Mouse (Mus musculus) lung, embryonic 14.5 days (tissue): ENCODE data around the gene Pde4d. TPM values are rescaled to one million over a fixed set of nuclear protein-coding genes. Genes with fewer than 3 reads are reported as not detected.

Experiments
- ATAC-seq: fragments of 200-750 bp; cut with Nextera tagmentation; 2 replicates; pipeline ENCODE4 v1.8.0; 2017; ENCODE audit warnings: mild to moderate bottlenecking, moderate TSS enrichment, moderate library complexity; ENCODE audit not compliant: insufficient read depth
- DNase-seq: peaks from one replicate; pipeline ENCODE4 v3.0.0-alpha.2; 2015
- H3K27ac ChIP-seq: fragments of 300-500 bp; sonication (generic); 2 replicates; pipeline ENCODE4 v1.5.1; 2014; ENCODE audit warnings: low read depth, mild to moderate bottlenecking, moderate library complexity
- H3K27me3 ChIP-seq: fragments of 300-500 bp; sonication (generic); 2 replicates; pipeline ENCODE4 v1.6.1; 2014; ENCODE audit warnings: low read length, control low read depth; ENCODE audit not compliant: insufficient read depth
- H3K36me3 ChIP-seq: fragments of 300-500 bp; sonication (generic); 2 replicates; pipeline ENCODE4 v1.6.1; 2014; ENCODE audit warnings: control low read depth; ENCODE audit not compliant: insufficient read depth
- H3K4me1 ChIP-seq: fragments of 300-500 bp; sonication (generic); 2 replicates; pipeline ENCODE4 v1.6.1; 2014; ENCODE audit warnings: antibody characterized with exemption, control low read depth; ENCODE audit not compliant: insufficient read depth
- H3K4me2 ChIP-seq: fragments of 300-500 bp; sonication (generic); 2 replicates; pipeline ENCODE4 v1.6.1; 2014; ENCODE audit warnings: mild to moderate bottlenecking
- H3K4me3 ChIP-seq: fragments of 300-500 bp; sonication (generic); 2 replicates; pipeline ENCODE4 v1.5.1; 2014; ENCODE audit warnings: low read depth, low read length
- H3K9ac ChIP-seq: fragments of 300-500 bp; sonication (generic); 2 replicates; pipeline ENCODE4 v1.6.1; 2014
- H3K9me3 ChIP-seq: fragments of 300-500 bp; sonication (generic); 2 replicates; pipeline ENCODE4 v1.6.1; 2016; ENCODE audit warnings: low read depth, low read length, control low read depth
- CTCF ChIP-seq: IDR thresholded peaks from 2 replicates; pipeline ENCODE4 v1.5.1; 2016; ENCODE audit warnings: antibody characterized with exemption, low read depth
- WGBS: fragments of 180-500 bp; shearing (Covaris S2); extraction: QIAGEN DNeasy Blood & Tissue Kit; methylation state at CpG from one replicate; pipeline ENCODE4 v1.1.7; 2014; 5-methylcytosine and 5-hydroxymethylcytosine counted together
- polyA plus RNA-seq: library from polyadenylated mRNA; unstranded; fragments of >200 nt; fragmentation: Nextera tagmentation; extraction: Ambion mirVana; gene quantifications from 2 replicates; pipeline ENCODE4 v1.2.1, GENCODE M21; 2014

Pde4d gene
- polyA plus RNA-seq, 1 experiment from 2014 or later = 16.2 TPM

DNA sequence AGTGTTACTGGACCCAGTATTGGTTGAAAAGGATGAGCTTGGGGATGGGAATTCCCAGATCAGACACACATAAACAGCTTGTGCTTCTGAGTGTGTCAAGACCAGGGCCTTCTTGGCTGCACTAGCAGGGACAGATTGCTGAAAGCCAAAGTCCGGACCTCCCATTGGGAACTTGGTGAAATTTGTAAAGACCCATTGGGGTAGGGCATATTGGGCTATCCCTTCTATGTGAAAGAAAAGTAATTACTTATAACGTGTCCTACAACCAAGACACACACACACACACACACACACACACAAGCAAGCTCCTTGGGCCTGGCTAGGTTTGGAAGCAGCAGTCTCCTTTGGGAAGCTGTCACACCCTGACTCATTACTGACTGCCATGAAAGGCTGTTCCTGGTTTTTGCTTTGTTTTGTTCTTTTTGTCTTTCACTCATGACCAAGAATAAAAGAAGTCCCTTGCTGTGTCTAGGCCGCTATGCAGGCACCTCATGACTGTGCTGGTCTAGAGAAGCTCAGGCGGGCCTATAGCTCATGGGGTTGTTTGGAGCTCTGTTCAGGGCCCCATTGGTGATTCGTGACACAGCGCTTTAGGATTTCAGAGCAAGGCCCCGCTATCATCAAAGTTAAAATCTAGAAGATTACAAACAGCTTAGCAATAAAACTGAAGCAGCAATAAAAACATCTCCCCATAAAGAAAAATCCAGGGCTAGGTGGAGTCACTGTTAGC is 1495.2 kb downstream of the Pde4d start:
- H3K4me2 ChIP-seq = no peak overlapping the region
- no peaks in the 10 kb centered on the region for H3K9me3 ChIP-seq
- no peak overlapping the region for H3K4me3 ChIP-seq
- no peak overlapping the region for H3K27ac ChIP-seq
- 93% methylated on average over 7 of the region's 7 CpGs for WGBS
- H3K27me3 ChIP-seq = no peaks in the 10 kb centered on the region
- DNase-seq (no peak), ATAC-seq (no peak)
- no peaks in the 10 kb centered on the region for H3K4me1 ChIP-seq
- H3K9ac ChIP-seq = no peak overlapping the region
- peaks cover 24% of the 10 kb centered on the region; the same call in 1 of the 2 replicates for H3K36me3 ChIP-seq
- no peak for TF ChIP-seq CTCF

GRCm38 (mm10) chr13:109951466-109951865 is 1501.7 kb downstream of the Pde4d start:
- no peaks in the 10 kb centered on the region for H3K4me1 ChIP-seq
- no peak for ATAC-seq
- no peak overlapping the region for H3K27ac ChIP-seq
- H3K4me3 ChIP-seq = no peak overlapping the region
- no peaks in the 10 kb centered on the region for H3K9me3 ChIP-seq
- no peak overlapping the region for H3K9ac ChIP-seq
- DNase-seq = peak; percentile 43
- peaks cover 46% of the 10 kb centered on the region for H3K36me3 ChIP-seq
- no peak for TF ChIP-seq CTCF
- H3K27me3 ChIP-seq = no peaks in the 10 kb centered on the region
- H3K4me2 ChIP-seq = no peak overlapping the region
- WGBS = 46% methylated on average over 14 of the region's 14 CpGs

GRCm38 (mm10) chr13:109954189-109954588 is 1504.4 kb downstream of the Pde4d start:
- TF ChIP-seq CTCF = no peak
- no peak overlapping the region for H3K4me2 ChIP-seq
- no peaks in the 10 kb centered on the region for H3K27me3 ChIP-seq
- DNase-seq (no peak), ATAC-seq (no peak)
- no peak overlapping the region for H3K9ac ChIP-seq
- no peaks in the 10 kb centered on the region for H3K9me3 ChIP-seq
- H3K27ac ChIP-seq = no peak overlapping the region
- H3K4me1 ChIP-seq = no peaks in the 10 kb centered on the region
- H3K4me3 ChIP-seq = no peak overlapping the region
- H3K36me3 ChIP-seq = peaks cover 29% of the 10 kb centered on the region
- WGBS = 91% methylated on average over 8 of the region's 8 CpGs

- peak; percentile 14 for DNase-seq
- WGBS = 43% methylated on average over 4 of the region's 4 CpGs
- H3K4me2 ChIP-seq = no peak overlapping the region
- H3K27me3 ChIP-seq = no peaks in the 10 kb centered on the region
- no peaks in the 10 kb centered on the region for H3K4me1 ChIP-seq
- ATAC-seq = no peak
- no peak for TF ChIP-seq CTCF
- H3K9ac ChIP-seq = no peak overlapping the region
- no peak overlapping the region for H3K4me3 ChIP-seq
- H3K27ac ChIP-seq = no peak overlapping the region
- peaks cover 1% of the 10 kb centered on the region; the same call in 1 of the 2 replicates for H3K36me3 ChIP-seq
- no peaks in the 10 kb centered on the region for H3K9me3 ChIP-seq
Observed at GRCm38 (mm10) chr13:109957953-109958352, 1508.2 kb downstream of the Pde4d start.

DNA sequence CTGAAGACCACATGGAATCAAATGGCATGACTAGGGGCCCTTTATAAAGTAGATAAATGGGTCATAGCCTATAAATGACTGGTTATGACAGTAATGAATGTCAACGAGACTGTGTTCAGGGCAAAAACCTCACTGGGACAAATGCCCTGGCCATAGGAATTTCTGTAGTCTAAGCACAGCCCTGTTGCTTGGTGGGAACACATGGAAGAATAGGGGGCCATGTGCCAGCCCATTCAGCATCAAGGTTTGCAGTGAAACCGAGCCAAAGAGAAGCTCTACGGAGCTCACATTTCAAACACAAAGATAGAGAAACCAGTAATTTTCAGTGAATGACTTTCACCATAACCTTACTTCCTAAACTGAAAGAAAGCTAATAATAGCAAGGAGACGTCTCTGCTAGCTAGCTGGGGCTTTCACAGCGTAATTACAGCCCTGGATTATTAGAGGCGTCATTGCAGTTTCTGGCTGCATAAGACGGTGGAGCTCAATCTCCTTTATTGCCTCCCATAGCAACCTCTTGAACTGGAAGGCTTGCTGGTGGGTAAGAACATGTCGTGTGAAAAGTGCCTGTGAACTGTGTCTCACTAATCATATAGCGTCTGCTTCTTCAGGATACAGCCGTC is 1533.2 kb downstream of the Pde4d start:
- Histone ChIP-seq H3K9me3 (no peaks in the 10 kb centered on the region), H3K27ac (no peak overlapping the region), H3K36me3 (no peaks in the 10 kb centered on the region), H3K4me2 (no peak overlapping the region), H3K4me3 (no peak overlapping the region), H3K27me3 (no peaks in the 10 kb centered on the region), H3K4me1 (no peaks in the 10 kb centered on the region), H3K9ac (no peak overlapping the region)
- 71% methylated on average over 10 of the region's 10 CpGs for WGBS
- TF ChIP-seq CTCF = no peak
- no peak for ATAC-seq
- no peak for DNase-seq

DNA sequence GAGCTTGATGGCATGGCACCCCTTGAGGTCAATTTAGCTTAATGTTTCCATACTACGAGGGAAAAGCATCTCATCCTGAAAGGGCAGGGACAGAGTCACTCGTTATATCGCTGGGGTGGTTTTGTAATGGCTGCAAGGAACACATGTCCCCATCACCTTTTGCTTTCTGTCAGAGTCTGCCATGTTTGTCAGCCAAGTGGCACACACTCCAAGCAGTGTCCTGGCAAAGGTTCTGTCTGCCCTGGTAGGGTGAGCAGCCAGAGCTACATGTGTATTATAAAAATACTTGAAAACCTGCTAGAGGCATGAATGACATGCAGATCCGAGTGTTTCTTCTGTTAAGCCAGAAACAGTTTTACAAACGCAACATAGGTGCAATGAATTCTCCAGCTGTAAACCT is 1535.7 kb downstream of the Pde4d start:
- TF ChIP-seq CTCF = no peak
- WGBS = 74% methylated on average over 5 of the region's 5 CpGs
- Histone ChIP-seq H3K27me3 (no peaks in the 10 kb centered on the region), H3K4me1 (no peaks in the 10 kb centered on the region), H3K4me3 (no peak overlapping the region), H3K36me3 (no peaks in the 10 kb centered on the region), H3K9ac (no peak overlapping the region), H3K9me3 (no peaks in the 10 kb centered on the region), H3K27ac (no peak overlapping the region), H3K4me2 (no peak overlapping the region)
- DNase-seq (no peak), ATAC-seq (no peak)

DNA sequence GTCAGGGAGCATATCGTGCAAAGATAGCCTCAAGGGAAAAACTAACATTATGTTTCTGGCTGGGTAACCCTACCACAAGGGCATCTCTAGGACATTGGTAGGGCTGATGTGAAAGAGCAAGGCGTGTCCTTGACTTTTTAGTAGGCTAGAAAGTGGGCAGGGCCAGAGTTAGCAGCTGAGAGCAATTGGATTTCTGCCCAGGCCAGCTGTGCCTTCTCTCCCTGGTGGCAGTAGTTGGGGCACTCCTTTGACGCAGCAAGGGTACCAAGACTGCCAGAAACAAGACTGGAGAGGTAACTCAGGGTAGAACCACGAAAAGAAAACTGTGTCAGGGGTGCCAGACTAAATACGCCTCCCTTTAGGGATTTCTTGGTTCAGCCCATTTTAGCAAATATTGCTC is 1536.1 kb downstream of the Pde4d start:
- H3K4me2 ChIP-seq = no peak overlapping the region
- no peaks in the 10 kb centered on the region for H3K9me3 ChIP-seq
- no peaks in the 10 kb centered on the region for H3K4me1 ChIP-seq
- H3K9ac ChIP-seq = no peak overlapping the region
- DNase-seq (peak; percentile 41), ATAC-seq (no peak)
- H3K27me3 ChIP-seq = no peaks in the 10 kb centered on the region
- H3K4me3 ChIP-seq = no peak overlapping the region
- no peak overlapping the region for H3K27ac ChIP-seq
- H3K36me3 ChIP-seq = no peaks in the 10 kb centered on the region
- TF ChIP-seq CTCF = no peak
- WGBS = 52% methylated on average over 5 of the region's 5 CpGs
